ENCODE assay signal across 9 mouse cellular contexts in genomic region chr2:59338501-59338900, GRCm38 (mm10).
DNase-seq lines count a peak whose midpoint lies in the region.
"Had no signal": no experiment of that assay in that cellular context is flagged by ENCODE, and none has a peak within 500 bp of the region (broad histone marks: within the 10 kb centered on the region; RNA-seq: fewer than 3 reads in every experiment).

No protein-coding gene starts in this region.

- peak; percentile 36 for DNase-seq in kidney, adult 11 months
- DNase-seq in kidney, adult 18-20 months, result no peak
- peak; percentile 47 for DNase-seq in T-cell, adult 2 months (ENCODE audit: low spot score)
- DNase-seq in induced T-regulatory cell, adult 2 months (ENCODE audit: low read depth), result peak; percentile 62
- DNase-seq in lung, postnatal 25 days (ENCODE audit: low spot score), result peak; percentile 19
- no peak for DNase-seq in ovary, postnatal 14 days (ENCODE audit: low spot score)
- DNase-seq in gastrocnemius, postnatal 25 days, result no peak
- no peak for DNase-seq in urinary bladder, postnatal 10 days (ENCODE audit: low spot score)
- DNase-seq: adrenal gland, postnatal 14 days had no signal

Comparison
In these comparisons a context has a peak if more than half of its experiments do, and no peak if none do; other contexts are left out.
1. DNase-seq: peak in kidney, adult 11 months (single experiment), T-cell, adult 2 months (single experiment), induced T-regulatory cell, adult 2 months (single experiment) and lung, postnatal 25 days (single experiment); none in kidney, adult 18-20 months (single experiment), ovary, postnatal 14 days (single experiment), gastrocnemius, postnatal 25 days (single experiment) and urinary bladder, postnatal 10 days (single experiment).